Mouse (Mus musculus): ENCODE measurements at regions not wholly inside any gene's neighbourhood (a gene's known extent, or its start where the extent isn't known, plus 50 kb on each side); places are given as distances from the start of the nearest gene placed in this dataset.
A peak's percentile ranks its signal among the peaks of the same experiment; 100 is the strongest.

DNA sequence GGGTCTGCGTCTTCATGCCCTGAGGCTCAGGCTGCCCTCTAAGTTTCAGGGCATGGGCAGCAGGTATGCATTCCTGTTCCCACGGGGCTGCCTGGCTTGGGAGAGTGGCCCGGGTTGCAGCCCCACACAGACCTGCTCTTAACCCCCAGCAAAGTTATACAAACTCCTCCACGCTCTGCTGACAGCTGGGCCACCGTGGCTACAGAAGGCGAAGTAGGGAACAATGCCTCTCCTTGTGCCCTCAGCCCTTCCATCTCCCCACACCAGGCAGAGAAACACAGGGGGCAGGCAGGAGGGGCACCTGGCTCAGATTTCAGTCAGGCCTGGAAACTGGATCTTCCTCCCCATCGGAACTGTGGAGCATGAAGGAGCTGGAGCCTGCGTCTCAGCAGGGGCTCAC lies 135.5 kb upstream of the Lhx1 start:
- Histone ChIP-seq H3K4me1 (replicated peaks; ENCODE audit: control insufficient read depth, insufficient read depth, low read length) (no peaks in the 10 kb centered on the region), H3K4me2 (ENCODE audit: low read length) (no peak overlapping the region), H3K27ac (ENCODE audit: low read depth) (no peak overlapping the region), H3K9ac (ENCODE audit: low read length) (no peak overlapping the region), H3K4me3 (ENCODE audit: low read depth, low read length) (no peak overlapping the region), H3K36me3 (ENCODE audit: control insufficient read depth, insufficient read depth, low read length) (no peaks in the 10 kb centered on the region), H3K27me3 (replicated peaks; ENCODE audit: control insufficient read depth, insufficient read depth, low read length) (no peaks in the 10 kb centered on the region), H3K9me3 (ENCODE audit: control insufficient read depth, low read length) (no peaks in the 10 kb centered on the region)
- no peak for DNase-seq (ENCODE audit: low spot score)
- 41% methylated on average over 8 of the region's 8 CpGs for WGBS
- ATAC-seq (replicated peaks; ENCODE audit: low FRiP score, low TSS enrichment, low read depth): no peak

DNA sequence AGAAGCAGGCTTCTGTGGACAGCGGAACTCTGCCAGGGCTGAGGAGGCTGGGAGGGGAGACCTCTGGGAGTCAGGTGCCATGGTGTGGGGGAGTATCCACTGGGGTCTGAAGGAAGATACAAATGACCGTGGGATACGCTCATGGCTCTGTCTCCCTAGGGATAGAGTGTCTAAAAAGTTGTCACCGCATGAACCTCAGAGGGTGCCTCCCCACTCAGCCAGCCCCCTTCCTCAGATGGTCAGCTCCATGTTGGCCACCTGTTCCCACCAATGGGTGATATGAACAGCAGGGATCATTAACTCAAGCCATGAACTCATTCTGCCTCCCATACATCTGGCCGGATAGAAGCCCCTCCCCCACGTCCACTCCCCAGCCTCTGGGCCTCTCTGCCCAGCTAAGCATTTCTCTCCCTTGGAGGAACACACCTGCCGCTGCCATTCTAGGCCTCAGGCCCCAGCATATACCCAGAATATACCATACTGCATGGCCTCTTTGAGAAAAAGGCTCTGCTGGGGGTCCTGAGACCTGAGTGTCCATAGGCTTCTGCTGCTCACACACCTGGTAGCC lies 134.1 kb upstream of the Lhx1 start:
- Histone ChIP-seq H3K4me3 (ENCODE audit: low read depth, low read length) (no peak overlapping the region), H3K27me3 (replicated peaks; ENCODE audit: control insufficient read depth, insufficient read depth, low read length) (no peaks in the 10 kb centered on the region), H3K4me1 (replicated peaks; ENCODE audit: control insufficient read depth, insufficient read depth, low read length) (no peaks in the 10 kb centered on the region), H3K27ac (ENCODE audit: low read depth) (no peak overlapping the region), H3K36me3 (ENCODE audit: control insufficient read depth, insufficient read depth, low read length) (no peaks in the 10 kb centered on the region), H3K4me2 (ENCODE audit: low read length) (no peak overlapping the region), H3K9me3 (ENCODE audit: control insufficient read depth, low read length) (no peaks in the 10 kb centered on the region), H3K9ac (ENCODE audit: low read length) (no peak overlapping the region)
- DNase-seq (ENCODE audit: low spot score) (no peak), ATAC-seq (replicated peaks; ENCODE audit: low FRiP score, low TSS enrichment, low read depth) (no peak)
- 81% methylated on average over 7 of the region's 7 CpGs for WGBS

DNA sequence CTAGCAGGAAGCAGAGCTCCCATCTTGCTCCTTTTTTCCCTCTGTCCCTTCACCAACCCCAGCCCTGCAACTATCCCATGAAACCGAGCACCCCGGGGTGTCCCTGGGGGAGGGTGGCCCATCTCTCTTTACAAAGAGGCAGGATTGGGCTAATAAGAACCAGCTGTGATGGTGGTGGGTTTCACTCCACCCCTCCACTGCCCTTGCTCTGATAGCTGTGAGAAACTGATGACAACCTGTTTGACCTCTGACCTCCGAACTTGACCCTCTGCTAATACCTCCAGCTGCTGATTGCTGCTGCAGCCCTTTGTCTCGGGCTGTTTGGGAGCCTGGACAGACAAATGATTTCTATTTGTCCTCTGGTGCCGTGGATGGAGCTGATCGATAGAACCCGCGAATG lies 128.1 kb upstream of the Lhx1 start:
- Histone ChIP-seq H3K4me3 (ENCODE audit: low read depth, low read length) (no peak overlapping the region), H3K27me3 (replicated peaks; ENCODE audit: control insufficient read depth, insufficient read depth, low read length) (no peaks in the 10 kb centered on the region), H3K27ac (ENCODE audit: low read depth) (no peak overlapping the region), H3K4me1 (replicated peaks; ENCODE audit: control insufficient read depth, insufficient read depth, low read length) (no peaks in the 10 kb centered on the region), H3K9ac (ENCODE audit: low read length) (no peak overlapping the region), H3K36me3 (ENCODE audit: control insufficient read depth, insufficient read depth, low read length) (no peaks in the 10 kb centered on the region), H3K4me2 (ENCODE audit: low read length) (no peak overlapping the region), H3K9me3 (ENCODE audit: control insufficient read depth, low read length) (no peaks in the 10 kb centered on the region)
- ATAC-seq (replicated peaks; ENCODE audit: low FRiP score, low TSS enrichment, low read depth) (no peak), DNase-seq (ENCODE audit: low spot score) (no peak)
- WGBS: 39% methylated on average over 8 of the region's 8 CpGs

DNA sequence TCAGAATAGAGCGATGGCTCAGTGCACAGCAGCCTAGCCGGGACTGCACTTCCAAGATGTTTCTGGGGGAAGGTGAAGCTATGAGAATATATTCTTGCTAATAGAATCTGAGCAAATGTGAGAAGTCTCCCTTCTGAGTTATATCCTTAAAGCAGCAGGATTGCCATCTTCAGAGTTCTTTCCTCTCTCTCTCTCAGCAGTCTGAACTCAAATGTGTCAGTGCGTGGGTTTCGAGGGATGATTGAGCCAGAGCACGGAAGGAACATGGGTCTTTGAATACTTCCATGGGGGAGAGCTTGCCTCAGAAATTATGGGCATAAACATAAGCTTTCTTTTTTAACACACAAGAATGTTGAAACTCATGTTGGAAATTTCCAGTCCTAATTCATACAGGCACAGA lies 123.6 kb upstream of the Lhx1 start:
- ATAC-seq (replicated peaks; ENCODE audit: low FRiP score, low TSS enrichment, low read depth) (no peak), DNase-seq (ENCODE audit: low spot score) (no peak)
- 92% methylated on average over 5 of the region's 5 CpGs for WGBS

GRCm38 (mm10) chr11:84647104-84647503 lies 121.8 kb upstream of the Lhx1 start:
- Histone ChIP-seq H3K9ac (ENCODE audit: low read length) (no peak overlapping the region), H3K27me3 (replicated peaks; ENCODE audit: control insufficient read depth, insufficient read depth, low read length) (peaks cover 27% of the 10 kb centered on the region), H3K27ac (ENCODE audit: low read depth) (no peak overlapping the region), H3K4me1 (replicated peaks; ENCODE audit: control insufficient read depth, insufficient read depth, low read length) (no peaks in the 10 kb centered on the region), H3K4me2 (ENCODE audit: low read length) (no peak overlapping the region), H3K4me3 (ENCODE audit: low read depth, low read length) (no peak overlapping the region), H3K36me3 (ENCODE audit: control insufficient read depth, insufficient read depth, low read length) (no peaks in the 10 kb centered on the region), H3K9me3 (ENCODE audit: control insufficient read depth, low read length) (no peaks in the 10 kb centered on the region)
- no peak for ATAC-seq (replicated peaks; ENCODE audit: low FRiP score, low TSS enrichment, low read depth)
- DNase-seq (ENCODE audit: low spot score): no peak
- 89% methylated on average over 5 of the region's 5 CpGs for WGBS

More for the DNA sequence above, 123.6 kb upstream of the Lhx1 start:
- H3K4me1 ChIP-seq (replicated peaks; ENCODE audit: control insufficient read depth, insufficient read depth, low read length): no peaks in the 10 kb centered on the region
- no peak overlapping the region for H3K4me2 ChIP-seq (ENCODE audit: low read length)
- H3K4me3 ChIP-seq (ENCODE audit: low read depth, low read length): no peak overlapping the region
- H3K9ac ChIP-seq (ENCODE audit: low read length): no peak overlapping the region
- peaks cover 11% of the 10 kb centered on the region for H3K27me3 ChIP-seq (replicated peaks; ENCODE audit: control insufficient read depth, insufficient read depth, low read length)
- no peak overlapping the region for H3K27ac ChIP-seq (ENCODE audit: low read depth)
- H3K36me3 ChIP-seq (ENCODE audit: control insufficient read depth, insufficient read depth, low read length): no peaks in the 10 kb centered on the region
- no peaks in the 10 kb centered on the region for H3K9me3 ChIP-seq (ENCODE audit: control insufficient read depth, low read length)

DNA sequence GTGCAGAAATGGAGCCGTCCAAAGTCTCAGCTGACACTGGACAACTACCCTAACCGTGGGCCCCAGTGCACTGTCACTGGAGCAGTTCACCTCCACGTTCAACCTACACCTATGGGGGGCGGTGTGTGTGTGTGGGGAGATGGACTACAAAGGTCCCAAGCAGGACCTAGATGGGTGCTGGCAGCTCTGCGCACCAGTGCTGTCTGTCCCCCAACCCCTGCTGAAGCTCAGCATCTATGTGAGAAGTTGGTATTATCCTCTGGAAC lies 117.7 kb upstream of the Lhx1 start:
- H3K9me3 ChIP-seq (ENCODE audit: control insufficient read depth, low read length): no peaks in the 10 kb centered on the region
- no peak overlapping the region for H3K27ac ChIP-seq (ENCODE audit: low read depth)
- H3K27me3 ChIP-seq (replicated peaks; ENCODE audit: control insufficient read depth, insufficient read depth, low read length): peaks cover 49% of the 10 kb centered on the region
- WGBS: 42% methylated on average over 5 of the region's 5 CpGs
- no peaks in the 10 kb centered on the region for H3K4me1 ChIP-seq (replicated peaks; ENCODE audit: control insufficient read depth, insufficient read depth, low read length)
- H3K36me3 ChIP-seq (ENCODE audit: control insufficient read depth, insufficient read depth, low read length): no peaks in the 10 kb centered on the region
- no peak overlapping the region for H3K9ac ChIP-seq (ENCODE audit: low read length)
- ATAC-seq (replicated peaks; ENCODE audit: low FRiP score, low TSS enrichment, low read depth) (no peak), DNase-seq (ENCODE audit: low spot score) (no peak)
- no peak overlapping the region for H3K4me2 ChIP-seq (ENCODE audit: low read length)
- H3K4me3 ChIP-seq (ENCODE audit: low read depth, low read length): no peak overlapping the region; the same call in 1 of the 2 replicates

GRCm38 (mm10) chr11:84642300-84643106 lies 117.2 kb upstream of the Lhx1 start:
- no peaks in the 10 kb centered on the region for H3K36me3 ChIP-seq (ENCODE audit: control insufficient read depth, insufficient read depth, low read length)
- peaks cover 49% of the 10 kb centered on the region for H3K27me3 ChIP-seq (replicated peaks; ENCODE audit: control insufficient read depth, insufficient read depth, low read length)
- ATAC-seq (replicated peaks; ENCODE audit: low FRiP score, low TSS enrichment, low read depth) (no peak), DNase-seq (ENCODE audit: low spot score) (peak; percentile 58)
- 2% methylated on average over 67 of the region's 67 CpGs for WGBS
- peak overlapping the region; percentile 66 for H3K4me2 ChIP-seq (ENCODE audit: low read length)
- H3K27ac ChIP-seq (ENCODE audit: low read depth): no peak overlapping the region
- H3K4me1 ChIP-seq (replicated peaks; ENCODE audit: control insufficient read depth, insufficient read depth, low read length): no peaks in the 10 kb centered on the region
- no peaks in the 10 kb centered on the region for H3K9me3 ChIP-seq (ENCODE audit: control insufficient read depth, low read length)
- peak overlapping the region; percentile 40 for H3K4me3 ChIP-seq (ENCODE audit: low read depth, low read length)
- peak overlapping the region; percentile 40 for H3K9ac ChIP-seq (ENCODE audit: low read length)

GRCm38 (mm10) chr11:84641601-84642000 lies 116.3 kb upstream of the Lhx1 start:
- H3K4me2 ChIP-seq (ENCODE audit: low read length): no peak overlapping the region; the same call in 1 of the 2 replicates
- no peak overlapping the region for H3K9ac ChIP-seq (ENCODE audit: low read length)
- no peak for ATAC-seq (replicated peaks; ENCODE audit: low FRiP score, low TSS enrichment, low read depth)

DNA sequence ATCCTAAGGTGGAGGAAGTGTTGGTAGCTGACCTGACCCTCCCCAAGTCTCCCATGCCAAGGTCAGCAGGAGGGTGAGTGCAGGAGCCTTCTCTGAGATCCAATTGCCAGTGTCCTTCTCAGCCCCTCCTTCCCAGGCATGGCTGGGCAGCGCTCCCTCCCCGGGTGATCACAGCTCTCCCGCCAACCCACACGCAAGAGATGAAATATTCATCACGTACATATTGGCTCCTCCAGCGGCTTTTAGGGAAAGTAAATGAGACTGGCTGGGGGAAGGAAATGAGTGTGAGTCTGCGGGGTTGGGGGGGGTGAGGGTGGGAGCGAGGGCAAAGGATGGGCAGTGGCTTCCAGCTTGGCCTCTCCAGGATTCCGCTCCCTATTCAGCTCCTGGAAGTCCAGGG lies 113.0 kb upstream of the Lhx1 start:
- Histone ChIP-seq H3K9me3 (ENCODE audit: control insufficient read depth, low read length) (no peaks in the 10 kb centered on the region), H3K27me3 (replicated peaks; ENCODE audit: control insufficient read depth, insufficient read depth, low read length) (peaks cover 35% of the 10 kb centered on the region), H3K9ac (ENCODE audit: low read length) (no peak overlapping the region), H3K36me3 (ENCODE audit: control insufficient read depth, insufficient read depth, low read length) (no peaks in the 10 kb centered on the region), H3K27ac (ENCODE audit: low read depth) (no peak overlapping the region), H3K4me3 (ENCODE audit: low read depth, low read length) (no peak overlapping the region), H3K4me2 (ENCODE audit: low read length) (no peak overlapping the region), H3K4me1 (replicated peaks; ENCODE audit: control insufficient read depth, insufficient read depth, low read length) (no peaks in the 10 kb centered on the region)
- DNase-seq (ENCODE audit: low spot score): no peak
- 21% methylated on average over 9 of the region's 9 CpGs for WGBS
- ATAC-seq (replicated peaks; ENCODE audit: low FRiP score, low TSS enrichment, low read depth): no peak

More at GRCm38 (mm10) chr11:84641601-84642000, 116.3 kb upstream of the Lhx1 start:
- Histone ChIP-seq H3K4me3 (ENCODE audit: low read depth, low read length) (no peak overlapping the region), H3K9me3 (ENCODE audit: control insufficient read depth, low read length) (no peaks in the 10 kb centered on the region), H3K27ac (ENCODE audit: low read depth) (no peak overlapping the region), H3K36me3 (ENCODE audit: control insufficient read depth, insufficient read depth, low read length) (no peaks in the 10 kb centered on the region), H3K27me3 (replicated peaks; ENCODE audit: control insufficient read depth, insufficient read depth, low read length) (peaks cover 49% of the 10 kb centered on the region), H3K4me1 (replicated peaks; ENCODE audit: control insufficient read depth, insufficient read depth, low read length) (no peaks in the 10 kb centered on the region)
- 16% methylated on average over 5 of the region's 5 CpGs for WGBS
- DNase-seq (ENCODE audit: low spot score): no peak

All from intestine, embryonic 14.5 days (tissue).